Mouse (Mus musculus): ENCODE data around the gene Smyd2. TPM values are rescaled to one million over a fixed set of nuclear protein-coding genes. Genes with fewer than 3 reads are reported as not detected.

Gene Smyd2
- polyA plus RNA-seq, 1 experiment from 2014 or later = 75.0 TPM

DNA sequence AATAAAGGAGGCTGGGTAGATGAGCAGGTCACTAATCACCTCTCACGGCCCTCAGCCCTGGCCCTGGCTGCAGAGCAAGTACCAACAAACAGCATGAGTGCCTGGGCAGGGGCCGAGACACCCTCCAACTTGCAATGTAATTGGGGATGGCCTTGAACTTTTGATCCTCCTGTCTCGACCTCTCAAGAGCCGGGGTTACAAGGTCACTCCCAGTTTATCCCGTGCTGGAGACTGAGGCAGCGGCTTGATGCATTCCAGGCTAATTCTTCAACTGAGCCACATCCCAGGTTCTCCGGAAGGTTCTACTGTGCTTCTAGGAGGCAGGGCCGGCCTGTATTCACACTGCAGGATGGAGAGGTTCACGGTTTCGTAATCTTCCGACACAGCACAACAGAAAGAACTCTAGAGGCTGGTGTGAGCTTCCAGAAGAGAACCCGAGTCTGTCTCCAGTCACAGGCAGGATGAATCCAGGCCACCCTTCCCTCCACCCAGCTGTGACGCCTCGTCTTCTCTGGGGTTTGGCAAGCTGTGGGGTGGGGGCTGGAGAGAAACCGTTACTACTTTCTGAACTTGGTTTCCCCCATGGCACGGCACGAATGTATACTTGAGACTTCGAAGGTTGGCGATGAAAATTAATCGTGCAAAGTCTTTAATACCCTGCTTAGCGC is 8.9 kb downstream of the Smyd2 start:
- ATAC-seq (ENCODE audit: low FRiP score, low read depth) = no peak
- Histone ChIP-seq H3K9ac (no peak overlapping the region), H3K36me3 (no peaks in the 10 kb centered on the region), H3K4me1 (replicated peaks) (0 out of 2 replicates have a peak, but pooled peaks cover 5% of the 10 kb centered on the region), H3K27ac (replicated peaks) (no peak overlapping the region), H3K27me3 (no peaks in the 10 kb centered on the region), H3K4me2 (no peak overlapping the region), H3K4me3 (no peak overlapping the region), H3K9me3 (no peaks in the 10 kb centered on the region)
- 87% methylated on average over 21 of the region's 21 CpGs for WGBS

DNA sequence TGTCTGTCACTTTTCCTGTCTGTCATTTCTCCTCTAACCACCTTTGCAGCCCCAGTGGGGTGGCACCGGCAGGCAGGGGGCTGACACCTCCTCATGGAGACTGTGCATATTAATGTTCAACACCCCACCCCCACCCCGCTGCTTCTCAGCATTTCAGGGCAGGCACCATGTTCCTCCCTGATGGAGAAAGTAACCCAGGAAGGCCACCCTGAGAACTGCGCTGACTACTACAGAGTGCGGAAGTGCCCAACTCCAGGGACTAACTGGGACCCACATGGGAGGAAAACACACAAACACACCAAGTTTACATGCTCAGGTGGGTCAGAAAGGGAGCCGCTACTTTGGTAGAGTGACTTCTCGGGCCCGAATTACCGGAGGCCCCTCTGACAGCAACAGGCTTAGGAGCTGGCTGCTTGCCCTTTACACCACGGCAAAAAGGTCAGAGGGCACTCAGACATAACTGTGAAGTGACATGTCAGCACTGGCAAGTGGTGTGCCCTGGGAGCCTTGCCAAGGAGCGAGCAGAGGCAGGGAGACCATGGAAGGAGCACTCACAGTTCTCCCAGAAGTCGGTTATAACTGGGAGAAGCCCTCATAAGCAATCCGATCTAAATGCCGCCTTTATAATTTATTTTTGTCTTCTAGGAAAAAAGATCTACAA is 11.3 kb downstream of the Smyd2 start:
- H3K4me2 ChIP-seq = no peak overlapping the region
- WGBS = 53% methylated on average over 13 of the region's 13 CpGs
- H3K27me3 ChIP-seq = no peaks in the 10 kb centered on the region
- H3K9me3 ChIP-seq = no peaks in the 10 kb centered on the region
- H3K9ac ChIP-seq = no peak overlapping the region
- no peak for ATAC-seq (ENCODE audit: low FRiP score, low read depth)
- H3K4me1 ChIP-seq (replicated peaks) = 0 out of 2 replicates have a peak, but pooled peaks cover 5% of the 10 kb centered on the region
- no peak overlapping the region for H3K4me3 ChIP-seq
- no peak overlapping the region for H3K27ac ChIP-seq (replicated peaks)
- H3K36me3 ChIP-seq = no peaks in the 10 kb centered on the region

DNA sequence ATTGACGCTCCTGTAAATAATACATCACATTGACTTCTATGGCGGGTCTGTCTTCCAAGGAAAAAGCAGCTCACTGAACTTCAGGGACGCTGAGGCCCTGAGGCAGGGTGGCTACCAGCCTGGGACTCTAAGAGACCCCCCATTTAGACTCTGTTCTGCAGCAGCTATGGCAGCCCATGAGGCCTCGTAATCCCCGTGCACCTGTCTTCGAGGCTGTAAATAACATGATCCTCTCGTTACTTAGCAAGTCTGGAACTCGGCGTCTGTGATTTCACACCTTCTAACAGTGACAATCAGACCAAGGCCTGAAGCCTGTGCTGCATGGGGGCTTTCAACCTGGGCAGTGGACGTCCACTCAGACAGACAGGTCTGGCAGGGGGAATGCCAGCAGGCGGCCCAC is 19.0 kb downstream of the Smyd2 start:
- no peaks in the 10 kb centered on the region for H3K27me3 ChIP-seq
- ATAC-seq (ENCODE audit: low FRiP score, low read depth) = no peak
- H3K9me3 ChIP-seq = no peaks in the 10 kb centered on the region
- WGBS = 87% methylated on average over 11 of the region's 11 CpGs
- H3K4me3 ChIP-seq = no peak overlapping the region
- no peaks in the 10 kb centered on the region for H3K4me1 ChIP-seq (replicated peaks)
- H3K4me2 ChIP-seq = no peak overlapping the region
- H3K36me3 ChIP-seq = no peaks in the 10 kb centered on the region
- no peak overlapping the region for H3K27ac ChIP-seq (replicated peaks)
- no peak overlapping the region for H3K9ac ChIP-seq

- ATAC-seq (ENCODE audit: low FRiP score, low read depth) = no peak
- no peak overlapping the region for H3K4me3 ChIP-seq
- 80% methylated on average over 9 of the region's 9 CpGs for WGBS
- H3K4me1 ChIP-seq (replicated peaks) = no peaks in the 10 kb centered on the region
- H3K27ac ChIP-seq (replicated peaks) = no peak overlapping the region
- no peaks in the 10 kb centered on the region for H3K27me3 ChIP-seq
- no peak overlapping the region for H3K4me2 ChIP-seq
- no peaks in the 10 kb centered on the region for H3K36me3 ChIP-seq
- H3K9ac ChIP-seq = no peak overlapping the region
- H3K9me3 ChIP-seq = no peaks in the 10 kb centered on the region
These were observed 19.8 kb downstream of the Smyd2 start for GRCm38 (mm10) chr1:189902413-189902812.

- Histone ChIP-seq H3K27ac (replicated peaks) (no peak overlapping the region), H3K9me3 (no peaks in the 10 kb centered on the region), H3K36me3 (peaks cover 6% of the 10 kb centered on the region; the same call in 1 of the 2 replicates), H3K9ac (no peak overlapping the region), H3K4me1 (replicated peaks) (no peaks in the 10 kb centered on the region; the same call in 1 of the 2 replicates), H3K4me2 (no peak overlapping the region), H3K4me3 (no peak overlapping the region), H3K27me3 (no peaks in the 10 kb centered on the region)
- no peak for ATAC-seq (ENCODE audit: low FRiP score, low read depth)
- 90% methylated on average over 6 of the region's 6 CpGs for WGBS
These were observed 22.6 kb downstream of the Smyd2 start for GRCm38 (mm10) chr1:189899526-189899925.

DNA sequence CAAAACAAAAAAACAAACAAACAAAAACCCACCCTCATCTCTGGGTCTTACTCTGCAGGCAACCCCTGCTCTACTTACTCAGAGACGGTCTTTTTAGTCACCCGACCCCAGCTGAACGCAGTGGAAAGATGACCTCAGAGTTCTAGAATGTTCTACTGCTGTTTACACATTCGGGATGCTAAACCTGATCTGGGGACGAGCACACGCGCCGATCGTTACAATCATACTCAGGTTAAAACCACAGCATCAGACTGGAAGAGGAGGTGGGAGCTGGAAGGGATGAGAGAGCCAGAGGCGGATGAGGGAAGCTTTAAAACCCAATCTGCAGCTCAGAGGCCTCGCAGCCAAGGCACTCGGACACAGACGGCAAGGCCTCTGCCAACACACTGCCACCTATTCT is 23.5 kb downstream of the Smyd2 start:
- Histone ChIP-seq H3K9me3 (no peaks in the 10 kb centered on the region), H3K4me3 (no peak overlapping the region), H3K9ac (no peak overlapping the region), H3K4me2 (no peak overlapping the region), H3K4me1 (replicated peaks) (peaks cover 5% of the 10 kb centered on the region), H3K27me3 (no peaks in the 10 kb centered on the region), H3K27ac (replicated peaks) (no peak overlapping the region), H3K36me3 (peaks cover 6% of the 10 kb centered on the region; the same call in 1 of the 2 replicates)
- 93% methylated on average over 13 of the region's 13 CpGs for WGBS
- no peak for ATAC-seq (ENCODE audit: low FRiP score, low read depth)

- H3K27me3 ChIP-seq = no peaks in the 10 kb centered on the region
- H3K4me2 ChIP-seq = no peak overlapping the region
- no peak overlapping the region for H3K9ac ChIP-seq
- WGBS = 67% methylated on average over 9 of the region's 9 CpGs
- peaks cover 12% of the 10 kb centered on the region; the same call in 1 of the 2 replicates for H3K36me3 ChIP-seq
- H3K4me3 ChIP-seq = no peak overlapping the region
- no peak overlapping the region for H3K27ac ChIP-seq (replicated peaks)
- no peak for ATAC-seq (ENCODE audit: low FRiP score, low read depth)
- H3K4me1 ChIP-seq (replicated peaks) = peaks cover 6% of the 10 kb centered on the region
- no peaks in the 10 kb centered on the region for H3K9me3 ChIP-seq
These were observed 24.3 kb downstream of the Smyd2 start for GRCm38 (mm10) chr1:189897861-189898260.

- Histone ChIP-seq H3K9ac (no peak overlapping the region), H3K27me3 (no peaks in the 10 kb centered on the region), H3K9me3 (no peaks in the 10 kb centered on the region), H3K4me3 (no peak overlapping the region), H3K4me2 (no peak overlapping the region), H3K36me3 (peaks cover 12% of the 10 kb centered on the region; the same call in 1 of the 2 replicates), H3K27ac (replicated peaks) (peak overlapping the region; percentile 22), H3K4me1 (replicated peaks) (peaks cover 6% of the 10 kb centered on the region)
- no peak for ATAC-seq (ENCODE audit: low FRiP score, low read depth)
- 53% methylated on average over 9 of the region's 9 CpGs for WGBS
These were observed 28.0 kb downstream of the Smyd2 start for GRCm38 (mm10) chr1:189894191-189894590.

DNA sequence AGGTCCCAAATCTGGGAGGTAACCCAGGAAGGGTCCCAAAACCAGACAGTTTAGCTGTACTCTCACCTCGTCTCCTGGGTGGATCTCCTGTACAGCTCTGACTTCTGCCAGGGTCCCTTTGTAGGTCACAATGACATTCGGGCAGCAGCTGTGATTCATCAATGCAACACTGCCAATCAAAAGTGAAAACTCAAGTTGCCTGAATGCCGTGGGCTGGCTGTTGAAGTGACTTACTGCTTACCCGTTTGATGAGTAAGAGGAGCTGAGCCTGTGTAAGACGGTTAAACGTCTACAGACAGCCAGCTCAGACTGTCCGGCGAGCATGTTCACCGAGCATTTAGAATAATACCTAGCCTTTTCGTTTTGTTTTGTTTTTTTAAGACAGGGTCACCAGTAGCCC is 33.4 kb downstream of the Smyd2 start:
- Histone ChIP-seq H3K27ac (replicated peaks) (no peak overlapping the region), H3K36me3 (peaks cover 7% of the 10 kb centered on the region; the same call in 1 of the 2 replicates), H3K4me3 (no peak overlapping the region), H3K4me2 (no peak overlapping the region), H3K9me3 (no peaks in the 10 kb centered on the region), H3K9ac (no peak overlapping the region), H3K27me3 (no peaks in the 10 kb centered on the region), H3K4me1 (replicated peaks) (peaks cover 8% of the 10 kb centered on the region)
- 68% methylated on average over 10 of the region's 10 CpGs for WGBS
- ATAC-seq (ENCODE audit: low FRiP score, low read depth) = no peak

GRCm38 (mm10) chr1:189887518-189887917 is 34.6 kb downstream of the Smyd2 start:
- peak; percentile 82 for ATAC-seq (ENCODE audit: low FRiP score, low read depth)
- no peaks in the 10 kb centered on the region for H3K9me3 ChIP-seq
- no peaks in the 10 kb centered on the region for H3K36me3 ChIP-seq
- peaks cover 6% of the 10 kb centered on the region; the same call in 1 of the 2 replicates for H3K4me1 ChIP-seq (replicated peaks)
- no peak overlapping the region for H3K4me2 ChIP-seq
- H3K4me3 ChIP-seq = no peak overlapping the region
- H3K27ac ChIP-seq (replicated peaks) = no peak overlapping the region
- H3K27me3 ChIP-seq = no peaks in the 10 kb centered on the region
- WGBS = 27% methylated on average over 7 of the region's 7 CpGs
- H3K9ac ChIP-seq = no peak overlapping the region

GRCm38 (mm10) chr1:189885975-189886374 is 36.2 kb downstream of the Smyd2 start:
- no peaks in the 10 kb centered on the region for H3K9me3 ChIP-seq
- no peak overlapping the region for H3K27ac ChIP-seq (replicated peaks)
- H3K9ac ChIP-seq = no peak overlapping the region
- H3K4me1 ChIP-seq (replicated peaks) = peaks cover 6% of the 10 kb centered on the region
- H3K27me3 ChIP-seq = no peaks in the 10 kb centered on the region
- no peaks in the 10 kb centered on the region for H3K36me3 ChIP-seq
- H3K4me2 ChIP-seq = no peak overlapping the region
- ATAC-seq (ENCODE audit: low FRiP score, low read depth) = no peak
- no peak overlapping the region for H3K4me3 ChIP-seq
- WGBS = 82% methylated on average over 6 of the region's 6 CpGs

- no peaks in the 10 kb centered on the region for H3K9me3 ChIP-seq
- H3K4me3 ChIP-seq = no peak overlapping the region
- no peak overlapping the region for H3K4me2 ChIP-seq
- no peak for ATAC-seq (ENCODE audit: low FRiP score, low read depth)
- no peak overlapping the region for H3K27ac ChIP-seq (replicated peaks)
- no peaks in the 10 kb centered on the region for H3K27me3 ChIP-seq
- H3K36me3 ChIP-seq = no peaks in the 10 kb centered on the region
- no peak overlapping the region for H3K9ac ChIP-seq
- 50% methylated on average over 13 of the region's 13 CpGs for WGBS
- peaks cover 6% of the 10 kb centered on the region for H3K4me1 ChIP-seq (replicated peaks)
These were observed 37.2 kb downstream of the Smyd2 start for GRCm38 (mm10) chr1:189884951-189885350.

Data from hindbrain, embryonic 15.5 days (tissue).